Mouse (Mus musculus) left cerebral cortex, postnatal 14 days (tissue): ENCODE data around the gene Sacm1l. TPM values are rescaled to one million over a fixed set of nuclear protein-coding genes. Genes with fewer than 3 reads are reported as not detected.
A peak's percentile ranks its signal among the peaks of the same experiment; 100 is the strongest.

Experiments used
- DNase-seq, 2 experiments: peaks; one replicate each; pipeline ENCODE4 v3.0.0; 2021 to 2022; ENCODE audit warnings: low spot score in 2 of 2, mixed read lengths in 1 of 2
- intact Hi-C: fragments of 180-260 bp; cut with DNase I; formaldehyde crosslinking; loops from one replicate; pipeline ENCODE4 v1.15.1; 2025
- long read RNA-seq, 2 experiments: library from polyadenylated mRNA; stranded (forward); transcript quantifications; one replicate each; pipeline ENCODE4 v2.0.0; 2021
- total RNA-seq, 2 experiments: library from RNA; stranded (reverse); gene quantifications; 2 replicates each; pipeline ENCODE4 v1.2.3; 2021

The Sacm1l gene
- 10 to 100 TPM; 46.9 to 53.5 TPM for total RNA-seq
- long read RNA-seq, experiment 1, transcript Sacm1l-201 (20 exons, 3,558 nt): major isoform, 70 of 84 reads
- long read RNA-seq, experiment 1, partial matches to known transcripts: 4 of 84 reads
- long read RNA-seq, experiment 1, other reads (novel, unspliced or antisense): 9 of 84 reads
- long read RNA-seq, experiment 2, transcript Sacm1l-201 (20 exons, 3,558 nt): major isoform, 80 of 91 reads
- long read RNA-seq, experiment 2, partial matches to known transcripts: 4 of 91 reads
- long read RNA-seq, experiment 2, other reads (novel, unspliced or antisense): 7 of 91 reads

DNA sequence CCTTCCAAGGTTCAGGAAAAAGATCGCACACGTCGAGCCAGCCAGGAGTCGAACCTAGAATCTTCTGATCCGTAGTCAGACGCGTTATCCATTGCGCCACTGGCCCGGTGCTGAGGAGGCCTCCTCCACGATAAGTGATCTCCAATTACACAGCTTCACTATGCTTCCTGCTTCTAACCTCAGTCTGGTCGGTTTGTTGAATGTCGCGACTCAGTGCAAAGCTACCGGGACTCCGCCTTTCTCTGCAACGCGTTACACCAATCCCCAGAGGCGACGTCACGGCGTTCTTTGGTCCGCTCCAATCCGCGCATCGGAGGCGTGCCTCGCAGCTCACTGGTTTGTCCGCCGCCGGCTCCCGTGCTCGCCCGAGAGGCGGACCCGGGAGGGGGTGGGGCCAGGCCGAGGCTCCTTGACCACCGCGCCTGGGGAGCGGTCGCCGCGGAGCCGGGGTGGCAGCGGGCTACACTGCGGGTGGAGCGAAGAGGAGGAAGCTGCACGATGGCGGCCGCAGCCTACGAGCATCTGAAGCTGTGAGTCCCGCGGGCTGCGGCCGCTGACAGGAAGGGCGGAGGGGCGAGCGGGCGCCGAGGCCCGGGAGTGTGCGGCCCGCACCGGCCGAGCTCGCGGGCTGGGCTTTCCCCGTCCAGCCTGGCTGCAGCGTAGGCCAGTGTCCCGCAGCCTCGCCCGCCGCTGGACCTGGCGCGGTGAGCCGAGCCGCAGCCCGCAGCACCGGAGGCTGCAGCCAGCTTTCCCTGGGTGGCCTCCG lies at the start of gene Sacm1l:
Sacm1l (plus strand) TSS at position 368 of the 766 bp plus-strand sequence.
- peak; percentile 99 for DNase-seq
- intact Hi-C loops: loop anchor here (5.0 to 10.0 kb wide), 2 partner anchors 77 to 275 kb away; no protein-coding TSS in a partner anchor

DNA sequence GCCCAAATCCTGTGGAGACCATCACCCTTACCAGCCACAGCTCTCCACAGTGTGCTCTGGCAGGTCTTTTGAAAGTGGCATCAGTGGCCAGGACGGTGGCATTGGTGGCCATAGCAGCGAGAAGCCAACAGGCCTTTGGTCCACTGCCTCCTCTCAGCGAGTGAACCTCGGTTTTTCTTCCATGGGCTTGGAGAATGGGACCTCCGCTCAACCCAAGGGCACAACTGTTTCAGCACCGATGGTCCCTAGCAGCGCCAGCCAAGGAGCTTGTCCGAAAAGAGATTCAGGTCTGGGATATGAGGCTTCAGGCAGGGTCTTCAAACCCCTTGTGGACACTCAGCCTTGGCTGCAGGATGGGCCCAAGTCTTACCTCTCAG lies 49.7 kb upstream of the Sacm1l start:
- intact Hi-C loops: no loop called here

DNA sequence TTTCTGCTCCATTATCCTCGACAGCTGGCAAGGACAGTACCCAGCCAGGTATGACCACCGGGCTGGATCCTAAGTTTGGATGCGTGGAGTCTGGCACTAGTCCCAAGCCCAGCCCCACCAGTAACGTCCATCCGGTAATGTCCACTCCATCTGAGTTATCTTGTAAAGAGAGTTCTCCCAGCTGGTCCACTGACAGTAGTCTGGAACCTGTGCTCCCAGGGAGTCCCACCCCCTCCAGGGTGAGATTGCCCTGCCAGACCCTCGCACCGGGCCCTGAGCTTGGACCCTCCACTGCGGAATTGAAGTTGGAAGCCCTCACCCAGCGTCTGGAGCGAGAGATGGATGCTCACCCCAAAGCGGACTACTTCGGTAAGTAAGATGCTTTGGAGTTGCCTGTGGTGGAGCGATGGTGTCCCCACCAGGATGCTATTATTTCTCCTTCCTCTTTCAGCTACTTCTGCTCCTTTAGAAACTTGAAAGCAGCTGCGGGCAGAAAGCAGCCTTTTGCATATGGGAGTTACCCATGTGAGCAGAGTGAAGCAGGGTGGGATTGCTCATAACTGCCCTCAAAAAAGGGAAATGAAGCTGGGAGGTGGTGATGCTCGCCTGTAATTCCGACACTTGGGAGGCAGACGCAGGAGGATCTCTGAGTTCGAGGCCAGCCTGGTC lies 49.2 kb upstream of the Sacm1l start:
- intact Hi-C loops: no loop called here
- DNase-seq: no peak

More for the DNA sequence above, 49.7 kb upstream of the Sacm1l start:
- no peak for DNase-seq

DNA sequence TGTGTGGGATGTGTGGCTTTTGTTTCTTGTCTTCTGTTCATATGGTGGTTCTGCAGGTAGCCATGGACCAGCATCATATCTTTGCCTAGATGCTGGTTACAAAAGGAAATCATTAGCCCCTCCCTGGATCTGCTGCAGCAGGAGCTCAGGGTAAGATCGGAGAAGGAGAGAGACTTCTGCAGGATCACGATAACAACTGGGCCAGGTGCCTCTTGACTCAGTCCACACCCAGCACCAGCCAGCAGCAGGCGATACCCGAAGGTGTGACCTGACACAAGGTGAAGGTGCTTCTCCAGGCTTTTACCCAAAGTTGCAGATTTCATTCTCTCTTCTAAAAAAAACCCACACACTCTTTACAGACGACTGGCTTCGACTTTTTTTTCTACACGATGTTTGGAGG lies 48.4 kb upstream of the Sacm1l start:
- intact Hi-C loops: no loop called here
- no peak for DNase-seq

DNA sequence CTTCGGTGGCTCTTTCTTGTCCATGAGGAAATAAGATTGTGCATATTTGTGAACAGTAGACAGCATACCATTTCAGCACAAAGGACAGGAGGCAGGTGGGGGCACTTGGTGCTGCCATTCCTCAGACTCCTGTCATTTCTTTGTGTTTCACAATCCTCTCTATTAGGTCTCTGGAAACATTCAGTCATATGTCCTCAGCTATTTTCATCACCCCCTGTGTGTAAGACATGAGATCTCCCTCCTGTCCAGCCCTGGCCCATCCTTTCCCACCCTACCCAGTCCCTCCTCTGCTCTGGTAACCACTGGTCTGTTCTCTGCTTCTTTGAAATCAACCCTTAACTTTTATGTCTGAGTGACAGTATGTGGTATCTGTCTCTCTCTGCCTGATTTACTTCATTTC lies 46.0 kb upstream of the Sacm1l start:
- intact Hi-C loops: no loop called here
- DNase-seq: no peak

DNA sequence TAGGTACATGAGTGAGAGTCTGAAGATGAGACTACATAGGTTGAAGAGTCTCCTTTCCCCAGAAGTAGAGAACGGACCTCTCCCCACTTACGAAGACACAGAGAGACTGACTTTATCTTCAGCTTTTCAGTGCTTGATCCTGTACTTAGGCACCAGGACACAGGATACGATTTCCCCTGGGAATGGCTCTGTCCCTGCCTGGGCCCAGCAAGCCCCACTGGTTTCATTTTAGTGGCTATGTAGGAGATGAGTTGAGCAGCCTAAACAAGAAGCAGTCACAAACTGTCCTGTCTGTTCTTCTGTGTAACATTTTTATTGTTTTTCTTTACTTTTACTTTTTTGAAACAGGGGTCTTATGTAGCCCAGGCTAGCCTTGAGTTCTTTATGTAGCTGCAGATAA lies 44.7 kb upstream of the Sacm1l start:
- DNase-seq: no peak
- intact Hi-C loops: no loop called here

DNA sequence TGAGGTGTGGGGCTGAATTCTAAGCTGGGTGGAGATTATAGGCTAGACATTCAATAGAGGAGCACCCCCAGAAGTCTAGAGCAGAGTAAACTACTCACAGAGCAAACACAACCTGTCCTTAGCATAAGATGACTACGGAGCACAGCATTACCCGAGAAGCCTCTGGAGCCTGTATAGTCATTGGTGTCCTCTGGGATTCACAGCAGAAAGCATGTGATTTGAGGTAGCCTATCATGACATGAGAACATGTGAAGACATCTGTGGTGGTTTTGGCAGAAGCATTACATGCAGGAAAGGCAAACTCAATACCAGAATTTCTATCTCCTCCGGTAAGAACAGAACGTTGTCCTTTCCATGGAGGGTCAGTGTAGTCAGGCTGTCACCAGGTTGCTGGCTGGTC lies 44.0 kb upstream of the Sacm1l start:
- DNase-seq: no peak
- intact Hi-C loops: no loop called here

DNA sequence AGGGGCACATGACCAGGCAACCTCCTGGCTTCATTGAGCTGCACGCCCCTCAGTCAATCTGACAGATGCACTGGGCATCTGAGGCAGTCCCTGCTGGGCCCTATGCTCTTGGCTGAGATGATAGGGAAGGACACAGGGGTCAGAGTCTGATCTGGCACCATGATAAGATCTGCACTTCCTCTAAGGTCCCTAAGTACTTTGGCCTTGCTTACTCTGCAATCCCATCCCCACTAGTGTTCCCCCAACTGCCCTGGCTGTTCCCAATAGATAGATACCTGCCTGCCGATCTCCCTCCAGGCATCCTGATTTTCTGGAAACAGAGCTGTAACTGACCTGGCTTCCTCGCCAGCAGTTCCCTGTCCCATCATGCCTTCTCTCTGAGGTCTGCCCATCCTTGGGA lies 42.9 kb upstream of the Sacm1l start:
- no peak for DNase-seq
- intact Hi-C loops: no loop called here

DNA sequence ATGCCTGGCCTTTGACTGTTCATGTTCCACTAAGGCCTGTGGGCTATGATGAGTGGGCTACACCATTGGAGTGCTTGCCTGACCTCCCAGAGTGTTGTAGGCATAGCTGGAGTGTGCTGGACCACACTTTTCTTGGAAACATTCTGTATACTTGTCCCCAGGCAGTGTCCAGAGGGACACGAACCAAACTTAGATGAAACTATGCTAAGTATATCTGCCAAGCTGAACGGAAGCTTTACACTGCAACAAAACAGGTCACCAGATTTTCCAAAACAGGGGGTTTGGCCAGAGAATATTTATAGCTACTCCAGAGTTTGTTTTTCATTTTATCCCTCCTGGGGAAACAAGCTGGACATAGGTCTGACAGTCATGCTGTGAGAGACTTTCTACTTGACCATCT lies 40.5 kb upstream of the Sacm1l start:
- no peak for DNase-seq
- intact Hi-C loops: no loop called here

DNA sequence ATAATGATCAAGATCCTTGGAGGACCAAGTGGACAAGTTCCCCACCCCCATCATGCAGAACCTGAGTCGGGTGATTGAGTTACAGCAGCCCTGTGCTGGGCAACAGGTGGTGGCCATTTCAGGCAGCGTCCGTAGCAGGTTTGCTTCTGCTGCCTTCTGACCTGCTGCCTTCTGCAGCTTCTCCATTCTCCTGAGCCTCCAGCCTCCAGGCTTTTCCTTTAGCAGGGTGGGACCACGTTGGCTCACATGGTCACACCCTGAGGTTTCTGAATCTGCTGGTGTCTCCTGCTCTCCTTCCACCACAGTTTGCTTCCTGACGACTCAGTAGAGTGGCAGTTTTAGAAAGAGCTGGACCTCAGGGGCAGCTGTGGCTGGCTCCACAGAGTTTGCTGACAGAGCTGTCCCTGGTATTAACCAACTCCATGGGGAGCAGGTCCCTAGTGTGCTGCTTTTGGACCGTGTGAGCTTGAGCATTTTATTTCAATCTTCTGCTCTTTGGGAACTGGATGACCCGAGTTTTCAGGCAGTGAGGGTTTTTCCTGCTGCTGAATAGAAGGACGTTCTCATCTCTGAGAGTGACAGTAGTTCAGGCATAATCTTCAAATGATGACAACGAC lies 39.7 kb upstream of the Sacm1l start:
- intact Hi-C loops: no loop called here
- DNase-seq: no peak

DNA sequence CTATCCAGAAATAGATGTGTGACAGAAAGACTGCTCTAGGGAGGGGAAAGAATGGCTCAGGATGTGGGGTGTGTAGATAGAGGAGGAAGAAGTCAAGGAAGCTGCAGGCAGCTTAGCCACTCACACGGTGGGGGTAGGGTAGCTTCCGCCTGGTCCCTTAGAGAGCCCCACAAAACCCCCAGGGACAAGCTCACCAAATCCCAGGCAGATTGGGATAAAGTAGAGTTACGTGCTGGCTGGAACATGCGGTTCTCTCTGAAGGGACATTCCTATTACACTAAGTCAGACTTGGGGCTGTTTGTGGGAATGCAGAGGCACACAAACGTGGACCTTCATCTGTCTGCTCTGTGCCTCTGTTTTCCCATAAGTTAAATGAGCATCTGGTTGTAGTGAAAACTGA lies 38.6 kb upstream of the Sacm1l start:
- intact Hi-C loops: no loop called here
- no peak for DNase-seq

DNA sequence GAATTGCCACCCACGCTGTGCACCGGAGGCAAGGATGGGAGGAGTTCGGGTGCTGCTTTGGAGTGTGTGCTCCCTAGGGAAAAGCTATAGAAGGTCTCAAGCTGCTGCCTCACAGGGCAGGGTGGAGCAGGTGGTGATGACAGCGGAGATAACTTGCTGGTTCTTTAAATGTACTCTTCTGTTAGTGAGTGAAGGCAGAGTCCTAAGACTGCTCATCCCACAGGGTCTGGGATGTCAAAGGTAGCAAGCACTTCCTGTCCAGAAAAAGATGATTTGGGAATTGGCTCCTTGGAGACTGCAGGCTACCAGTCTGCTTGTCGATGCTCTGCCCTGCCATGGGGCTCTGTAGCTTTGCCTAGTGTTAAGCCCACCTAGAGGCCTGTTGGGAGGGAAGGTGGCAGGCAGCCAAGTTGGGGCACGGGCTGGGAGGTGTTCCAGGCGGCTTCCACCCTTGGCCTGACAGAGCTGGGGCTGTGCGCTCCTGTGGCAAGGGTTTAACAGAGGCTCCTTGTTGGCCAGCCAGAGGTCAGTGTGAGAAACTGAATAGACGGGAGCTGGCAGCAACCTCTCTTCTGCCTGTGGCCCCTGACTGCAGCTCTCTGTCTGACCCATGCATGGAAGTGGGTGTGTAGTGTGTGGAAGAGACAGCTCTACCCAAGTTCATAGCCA lies 37.5 kb upstream of the Sacm1l start:
- intact Hi-C loops: no loop called here
- peak in 1 of 2 experiments; percentile 52 for DNase-seq

DNA sequence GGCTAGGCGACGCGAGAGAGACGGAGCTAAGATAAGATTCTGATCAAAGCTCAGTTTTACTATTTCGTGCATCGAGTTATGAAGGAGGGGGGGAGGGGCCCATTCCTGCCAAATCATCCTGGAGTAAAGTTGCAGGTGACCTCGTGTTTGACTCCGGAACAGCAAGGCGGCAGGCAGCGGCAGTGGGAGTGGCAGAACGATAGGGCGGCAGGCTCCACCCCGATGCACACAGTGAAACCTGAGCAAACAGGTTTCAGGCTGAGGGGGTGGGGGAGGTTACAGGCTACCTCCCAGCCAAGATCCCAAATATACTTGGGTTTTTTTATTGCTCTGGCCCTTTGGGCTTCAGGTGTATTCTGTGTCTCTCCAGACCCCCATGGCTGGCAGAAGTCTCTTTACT lies 32.9 kb upstream of the Sacm1l start:
- no peak for DNase-seq
- intact Hi-C loops: no loop called here

DNA sequence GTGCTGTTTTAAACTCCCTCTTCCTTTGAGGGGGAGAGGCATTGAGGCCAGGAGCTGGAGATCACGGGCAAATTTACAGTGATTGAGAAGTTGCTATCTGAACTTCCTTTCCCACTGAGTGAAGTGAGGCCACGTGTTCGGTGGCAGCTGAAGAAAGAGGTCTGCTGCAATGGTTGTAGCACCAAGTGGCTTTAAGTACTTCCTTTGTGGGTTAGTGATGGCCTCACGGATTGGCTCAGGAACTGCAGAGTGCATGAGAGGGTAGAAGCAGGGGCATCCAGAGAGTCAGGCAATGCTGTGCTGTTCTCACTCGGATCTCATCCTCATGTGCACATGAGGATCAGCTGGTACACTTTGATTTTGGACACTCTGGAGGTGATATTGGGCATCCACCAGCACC lies 31.7 kb upstream of the Sacm1l start:
- intact Hi-C loops: no loop called here
- no peak for DNase-seq

DNA sequence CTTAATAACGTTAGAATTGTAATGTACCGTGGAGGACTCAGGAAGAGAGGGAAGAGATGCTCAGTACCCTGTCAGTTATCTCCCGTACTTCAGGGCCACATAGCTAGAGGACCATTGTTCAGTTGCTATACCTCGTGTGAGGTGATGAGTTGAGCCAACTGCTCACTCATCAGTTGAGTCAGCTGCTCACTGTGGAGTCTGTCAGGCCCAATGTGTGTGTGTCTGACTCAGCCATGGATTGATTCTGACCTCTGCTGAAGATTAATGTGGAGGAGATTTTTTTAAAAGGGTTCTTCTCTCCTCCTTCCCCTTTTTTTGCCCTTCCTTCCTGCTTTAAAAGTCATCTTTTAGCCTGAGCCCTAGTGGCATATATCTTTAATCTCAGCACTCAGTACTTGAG lies 29.1 kb upstream of the Sacm1l start:
- DNase-seq: no peak
- intact Hi-C loops: loop anchor here (5.0 to 10.0 kb wide), 2 partner anchors 116 to 243 kb away; no protein-coding TSS in a partner anchor

DNA sequence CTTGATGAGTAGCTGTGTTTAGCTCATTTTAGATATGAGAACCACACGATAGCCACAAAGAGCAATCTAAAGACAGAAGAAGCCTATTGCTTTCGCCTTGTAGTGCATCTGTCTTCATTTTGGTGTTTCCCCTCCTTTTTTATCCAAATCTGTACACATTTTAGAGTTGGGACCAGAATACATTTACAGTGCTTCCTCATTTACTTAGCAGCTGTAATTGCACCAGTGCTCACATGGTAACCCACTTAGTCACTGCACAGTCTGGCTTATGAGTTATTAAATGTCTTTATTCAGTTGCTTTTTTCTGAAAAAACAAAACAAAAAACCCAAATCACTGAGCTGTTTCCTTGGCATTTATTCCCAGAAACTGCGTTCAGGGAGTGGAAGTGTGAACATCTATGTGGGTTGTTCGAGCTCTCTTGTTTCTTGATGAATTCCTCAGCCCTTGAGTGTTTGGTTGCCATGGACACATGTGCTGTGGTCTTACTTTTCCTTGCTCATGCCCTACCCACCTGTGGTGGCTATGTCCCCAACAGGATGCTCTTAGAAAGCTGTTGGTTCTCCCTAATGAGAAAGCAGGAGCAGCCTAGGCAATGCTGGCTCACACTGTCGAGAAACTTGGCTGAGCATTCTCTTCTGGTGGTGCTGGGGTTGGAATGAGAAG lies 26.3 kb upstream of the Sacm1l start:
- DNase-seq: peak; percentile 45 to 85
- intact Hi-C loops: loop anchor here (5.0 to 10.0 kb wide), 2 partner anchors 119 to 246 kb away; no protein-coding TSS in a partner anchor

DNA sequence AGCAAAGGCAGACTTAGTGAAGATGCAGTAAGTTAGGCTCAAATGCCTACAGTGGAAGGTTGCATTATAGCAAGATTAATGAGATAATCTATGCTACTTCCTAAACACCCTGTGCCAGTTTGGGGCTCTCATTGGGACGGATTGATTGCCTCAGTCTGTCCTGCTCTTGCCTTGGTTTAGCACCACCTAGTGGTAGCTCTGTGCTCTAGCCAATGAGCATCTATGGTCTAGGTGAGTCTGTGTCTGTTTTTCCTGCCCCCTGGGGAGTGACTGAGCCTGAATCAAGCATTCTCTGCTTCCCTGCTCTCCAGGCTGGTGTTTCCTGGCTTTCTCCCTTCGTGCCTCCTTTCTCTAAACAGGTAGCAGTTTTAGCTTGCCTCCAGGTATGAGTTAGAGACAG lies 25.2 kb upstream of the Sacm1l start:
- peak; percentile 57 to 61 for DNase-seq
- intact Hi-C loops: loop anchor here (1.0 to 10.0 kb wide), 3 partner anchors 54 to 247 kb away; no protein-coding TSS in a partner anchor

DNA sequence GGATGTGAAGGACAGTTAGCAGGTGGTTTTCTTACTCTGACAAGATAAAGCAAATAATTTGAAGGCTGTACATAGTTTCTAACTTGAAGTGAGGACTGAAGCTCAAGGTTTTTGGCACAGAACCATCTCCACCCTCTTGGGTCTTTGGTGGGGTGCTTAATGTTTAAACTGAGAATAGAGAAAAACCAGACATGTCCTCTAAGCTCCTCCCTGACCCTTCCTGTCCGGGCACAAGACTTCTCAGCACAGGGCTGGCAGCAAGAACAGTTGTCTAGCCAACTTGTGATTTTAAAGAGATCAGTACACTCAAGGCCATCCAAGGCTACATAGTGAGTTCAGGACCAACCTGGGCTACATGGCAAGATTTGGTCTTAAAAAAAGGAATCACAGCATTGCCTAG lies 24.0 kb upstream of the Sacm1l start:
- DNase-seq: no peak
- intact Hi-C loops: loop anchor here (10.0 kb wide), 1 partner anchor 121 kb away; no protein-coding TSS in a partner anchor
